ENCODE assay signal across 27 mouse cellular contexts in genomic region chr1:178313039-178313597, GRCm38 (mm10). TPM values are rescaled to one million over a fixed set of nuclear protein-coding genes. Genes with fewer than 3 reads are reported as not detected.
A peak's percentile ranks its signal among the peaks of the same experiment; 100 is the strongest.
DNase-seq lines count a peak whose midpoint lies in the region; ATAC-seq and TF ChIP-seq lines count a peak whose summit lies in the region.
"Had no signal": no experiment of that assay in that cellular context is flagged by ENCODE, and none has a peak within 500 bp of the region (broad histone marks: within the 10 kb centered on the region; RNA-seq: fewer than 3 reads in every experiment).

No protein-coding gene starts in this region.

- WGBS in liver, embryonic 14.5 days (ENCODE audit: insufficient replicate concordance): 68% methylated on average over 1 of the region's 1 CpGs
- 74% methylated on average over 1 of the region's 1 CpGs for WGBS in lung, postnatal 0 days
- 94% methylated on average over 1 of the region's 1 CpGs for WGBS in hindbrain, embryonic 14.5 days

- H3K36me3 ChIP-seq in liver, embryonic 14.5 days (replicated peaks; ENCODE audit: control insufficient read depth, insufficient read depth, low read depth): no peaks in the 10 kb centered on the region
- no peaks in the 10 kb centered on the region for H3K36me3 ChIP-seq in lung, postnatal 0 days (ENCODE audit: insufficient read depth, low read length)
- no peaks in the 10 kb centered on the region for H3K36me3 ChIP-seq in hindbrain, embryonic 14.5 days (replicated peaks; ENCODE audit: control insufficient read depth, insufficient read depth)
- H3K36me3 ChIP-seq: embryonic facial prominence, embryonic 12.5 days; hindbrain, embryonic 12.5 days; limb, embryonic 10.5 days; midbrain, embryonic 15.5 days had no signal

- H3K4me1 ChIP-seq in liver, embryonic 14.5 days (replicated peaks; ENCODE audit: control insufficient read depth in 2 of 2, insufficient read depth in 2 of 2, low read length in 1 of 2): peaks cover 17% of the 10 kb centered on the region in 2 experiments
- H3K4me1 ChIP-seq in lung, postnatal 0 days (ENCODE audit: insufficient read depth, low read depth, low read length): peaks cover 4% of the 10 kb centered on the region; the same call in 1 of the 2 replicates
- peaks cover 11% of the 10 kb centered on the region for H3K4me1 ChIP-seq in hindbrain, embryonic 14.5 days (replicated peaks; ENCODE audit: control insufficient read depth, insufficient read depth, low read length)
- H3K4me1 ChIP-seq: embryonic facial prominence, embryonic 12.5 days had no signal

- no peaks in the 10 kb centered on the region for H3K9me3 ChIP-seq in liver, embryonic 14.5 days (ENCODE audit: control insufficient read depth, low read length)
- no peaks in the 10 kb centered on the region for H3K9me3 ChIP-seq in lung, postnatal 0 days (ENCODE audit: low read length)
- H3K9me3 ChIP-seq in hindbrain, embryonic 14.5 days (ENCODE audit: control insufficient read depth, low read length): no peaks in the 10 kb centered on the region
- H3K9me3 ChIP-seq: embryonic facial prominence, embryonic 12.5 days; heart, embryonic 13.5 days; hindbrain, embryonic 12.5 days; limb, embryonic 10.5 days; megakaryocyte, embryonic 14.5 days; midbrain, embryonic 15.5 days had no signal

- H3K27me3 ChIP-seq in liver, embryonic 14.5 days (ENCODE audit: control insufficient read depth, insufficient read depth, low read length): no peaks in the 10 kb centered on the region
- no peaks in the 10 kb centered on the region for H3K27me3 ChIP-seq in lung, postnatal 0 days (replicated peaks; ENCODE audit: insufficient read depth, low read length)
- H3K27me3 ChIP-seq in hindbrain, embryonic 14.5 days (ENCODE audit: control insufficient read depth, insufficient read depth, low read length): no peaks in the 10 kb centered on the region
- H3K27me3 ChIP-seq: embryonic facial prominence, embryonic 12.5 days; heart, embryonic 13.5 days; hindbrain, embryonic 12.5 days; megakaryocyte, embryonic 14.5 days; midbrain, embryonic 15.5 days had no signal

- peak overlapping the region; percentile 53 for H3K9ac ChIP-seq in liver, embryonic 14.5 days (replicated peaks)
- H3K9ac ChIP-seq in lung, postnatal 0 days (replicated peaks; ENCODE audit: low read depth): no peak overlapping the region
- no peak overlapping the region for H3K9ac ChIP-seq in hindbrain, embryonic 14.5 days
- H3K9ac ChIP-seq: embryonic facial prominence, embryonic 12.5 days; heart, embryonic 13.5 days; hindbrain, embryonic 12.5 days; midbrain, embryonic 15.5 days had no signal

- TF ChIP-seq EP300 in liver, embryonic 14.5 days (IDR thresholded peaks at IDR 0.05; ENCODE audit: low read depth): peak; percentile 27; the same call in 1 of the 2 replicates
- no peak for TF ChIP-seq EP300 in lung, postnatal 0 days (IDR thresholded peaks at IDR 0.05)

- no peak for TF ChIP-seq CTCF in liver, embryonic 14.5 days (IDR thresholded peaks at IDR 0.05; ENCODE audit: low read depth)
- TF ChIP-seq CTCF in lung, postnatal 0 days (IDR thresholded peaks at IDR 0.05): no peak

- H3K4me2 ChIP-seq in liver, embryonic 14.5 days (ENCODE audit: low read depth): peak overlapping the region; percentile 26
- H3K4me2 ChIP-seq in lung, postnatal 0 days (replicated peaks; ENCODE audit: low read depth, low read length): no peak overlapping the region
- H3K4me2 ChIP-seq in hindbrain, embryonic 14.5 days (replicated peaks): no peak overlapping the region
- H3K4me2 ChIP-seq: embryonic facial prominence, embryonic 12.5 days; heart, embryonic 13.5 days; hindbrain, embryonic 12.5 days; midbrain, embryonic 15.5 days had no signal

- H3K4me3 ChIP-seq in liver, embryonic 14.5 days (ENCODE audit: insufficient read depth in 1 of 2, low read depth in 2 of 2, low read length in 2 of 2): no peak overlapping the region
- no peak overlapping the region for H3K4me3 ChIP-seq in lung, postnatal 0 days (ENCODE audit: low read depth, low read length)
- no peak overlapping the region for H3K4me3 ChIP-seq in hindbrain, embryonic 14.5 days (replicated peaks; ENCODE audit: low read length)
- H3K4me3 ChIP-seq: embryonic facial prominence, embryonic 12.5 days; heart, embryonic 13.5 days; hindbrain, embryonic 12.5 days; limb, embryonic 10.5 days; megakaryocyte, embryonic 14.5 days; midbrain, embryonic 15.5 days; myocyte had no signal

- peak overlapping the region; percentile 66 for H3K27ac ChIP-seq in liver, embryonic 14.5 days
- H3K27ac ChIP-seq in lung, postnatal 0 days (ENCODE audit: low read length): no peak overlapping the region
- no peak overlapping the region for H3K27ac ChIP-seq in hindbrain, embryonic 14.5 days
- H3K27ac ChIP-seq: embryonic facial prominence, embryonic 12.5 days; heart, embryonic 13.5 days; hindbrain, embryonic 12.5 days; kidney, postnatal 0 days; limb, embryonic 10.5 days; midbrain, embryonic 15.5 days had no signal

- ATAC-seq in erythroid progenitor cell, adult 5-6 weeks (replicated peaks; ENCODE audit: low FRiP score, poor library complexity, severe bottlenecking): peak; percentile 75
- peak; percentile 53 for ATAC-seq in liver, embryonic 14.5 days (ENCODE audit: insufficient read depth)
- ATAC-seq in megakaryocyte, adult 5-6 weeks (ENCODE audit: poor library complexity, severe bottlenecking): no peak
- no peak for ATAC-seq in lung, postnatal 0 days
- no peak for ATAC-seq in hindbrain, embryonic 14.5 days (ENCODE audit: low FRiP score)
- ATAC-seq in monocyte, adult 5-6 weeks (replicated peaks; ENCODE audit: insufficient number of reproducible peaks, low FRiP score, low TSS enrichment, poor library complexity, severe bottlenecking): no peak
- ATAC-seq: CD4-positive, CD25-positive, alpha-beta regulatory T cell, adult 4 months; forebrain, embryonic 14.5 days; midbrain, embryonic 15.5 days had no signal

- peak; percentile 69 for DNase-seq in 416B (ENCODE audit: low read depth)
- DNase-seq in adipocyte (ENCODE audit: low spot score): peak; percentile 25
- DNase-seq in liver, embryonic 14.5 days (ENCODE audit: low read depth in 3 of 3, low spot score in 3 of 3): peak; percentile 65 to 71 (median 66)
- no peak for DNase-seq in lung, postnatal 0 days (ENCODE audit: low spot score)
- no peak for DNase-seq in hindbrain, embryonic 14.5 days (ENCODE audit: low spot score)
- DNase-seq: adrenal gland, postnatal 14 days; cerebellum, adult 18-20 months; cerebellum, postnatal 14 days; heart, adult 18-20 months; kidney, adult 18-20 months; lung, postnatal 10 days; right cerebral cortex, adult 18-20 months; right cerebral cortex, postnatal 4 days; thymus, postnatal 36 days had no signal

RNA-seq across cellular contexts. Expression of gene Cox20, which starts 5.8 kb away (rescaled TPM):
- 148 and 178 TPM in 2 replicates for total RNA-seq in erythroid progenitor cell, adult 5-6 weeks (2015; ENCODE audit: low replicate concordance)
- 230 and 253 TPM in 2 replicates for total RNA-seq in erythroid progenitor cell, adult 5-6 weeks (2017; ENCODE audit: low replicate concordance)
- 42.4 and 42.9 TPM in 2 replicates for polyA plus RNA-seq in liver, embryonic 14.5 days (2012; rRNA removed)
- 97.3 and 107 TPM in 2 replicates for polyA plus RNA-seq in liver, embryonic 14.5 days (2014; fragmentation: Nextera tagmentation; extraction: Ambion mirVana)
- total RNA-seq in megakaryocyte, adult 5-6 weeks (2015): 163 and 174 TPM in 2 replicates
- 137 and 158 TPM in 2 replicates for total RNA-seq in megakaryocyte, adult 5-6 weeks (2017)
- 87.1 and 94.8 TPM in 2 replicates for polyA plus RNA-seq in lung, postnatal 0 days (2015; fragmentation: Nextera tagmentation; extraction: Ambion mirVana)
- 102 and 134 TPM in 2 replicates for polyA plus RNA-seq in hindbrain, embryonic 14.5 days (2014; fragmentation: Nextera tagmentation; extraction: Ambion mirVana)
- 99.3 to 162 TPM (median 133 TPM) in 3 replicates for total RNA-seq in monocyte, adult 5-6 weeks (2017)

RNA-seq across cellular contexts. Expression of gene Hnrnpu, which starts 24.5 kb away (rescaled TPM):
- 388 and 415 TPM in 2 replicates for total RNA-seq in erythroid progenitor cell, adult 5-6 weeks (2015; ENCODE audit: low replicate concordance)
- 473 and 501 TPM in 2 replicates for total RNA-seq in erythroid progenitor cell, adult 5-6 weeks (2017; ENCODE audit: low replicate concordance)
- polyA plus RNA-seq in liver, embryonic 14.5 days (2012; rRNA removed): 86.5 and 191 TPM in 2 replicates
- polyA plus RNA-seq in liver, embryonic 14.5 days (2014; fragmentation: Nextera tagmentation; extraction: Ambion mirVana): 165 and 201 TPM in 2 replicates
- 418 and 446 TPM in 2 replicates for total RNA-seq in megakaryocyte, adult 5-6 weeks (2015)
- total RNA-seq in megakaryocyte, adult 5-6 weeks (2017): 321 and 398 TPM in 2 replicates
- 116 and 164 TPM in 2 replicates for polyA plus RNA-seq in lung, postnatal 0 days (2015; fragmentation: Nextera tagmentation; extraction: Ambion mirVana)
- polyA plus RNA-seq in hindbrain, embryonic 14.5 days (2014; fragmentation: Nextera tagmentation; extraction: Ambion mirVana): 313 and 339 TPM in 2 replicates
- total RNA-seq in monocyte, adult 5-6 weeks (2017): 385 to 507 TPM (median 405 TPM) in 3 replicates

Comparison
In these comparisons a context has a peak if more than half of its experiments do, and no peak if none do; other contexts are left out.
1. DNase-seq: peak in 416B (single experiment), adipocyte (single experiment) and liver, embryonic 14.5 days (3 of 3); none in lung, postnatal 0 days (single experiment) and hindbrain, embryonic 14.5 days (single experiment).
2. ATAC-seq: peak in erythroid progenitor cell, adult 5-6 weeks (single experiment) and liver, embryonic 14.5 days (single experiment); none in megakaryocyte, adult 5-6 weeks (single experiment), lung, postnatal 0 days (single experiment), hindbrain, embryonic 14.5 days (single experiment) and monocyte, adult 5-6 weeks (single experiment).